Mouse (Mus musculus) urinary bladder, adult 2 months (tissue): ENCODE measurements around the gene Scmh1. TPM values are rescaled to one million over a fixed set of nuclear protein-coding genes. Genes with fewer than 3 reads are reported as not detected.

Source experiments
- DNase-seq: peaks from one replicate; pipeline ENCODE4 v3.0.0; 2022; ENCODE audit warnings: low spot score
- polyA plus RNA-seq: library from polyadenylated mRNA; depleted of rRNA; stranded (reverse); fragments of >200 nt; gene quantifications from 2 replicates; pipeline ENCODE4 v1.2.3, GENCODE M21; 2012; rRNA removed

Scmh1 gene
- polyA plus RNA-seq, 1 experiment: 98.1 TPM

DNA sequence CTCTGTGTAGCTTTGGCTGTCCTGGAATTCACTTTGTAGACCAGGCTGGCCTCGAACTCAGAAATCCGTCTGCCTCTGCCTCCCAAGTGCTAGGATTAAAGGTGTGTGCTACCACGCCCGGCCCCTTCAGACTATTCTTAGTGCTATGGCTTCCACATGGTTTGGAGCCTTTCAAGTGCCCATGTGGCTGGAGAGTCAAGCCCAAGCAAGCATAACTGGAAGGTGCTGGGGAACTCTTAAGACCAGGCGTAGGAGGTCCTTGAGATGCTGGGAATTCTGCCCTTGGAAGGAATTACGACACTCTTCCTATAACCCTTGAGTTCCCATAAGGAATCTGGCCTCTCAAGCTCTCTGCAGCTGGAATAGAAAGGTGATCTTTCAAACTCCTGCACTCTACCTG lies 151.5 kb downstream of the Scmh1 start:
- DNase-seq: no peak

DNA sequence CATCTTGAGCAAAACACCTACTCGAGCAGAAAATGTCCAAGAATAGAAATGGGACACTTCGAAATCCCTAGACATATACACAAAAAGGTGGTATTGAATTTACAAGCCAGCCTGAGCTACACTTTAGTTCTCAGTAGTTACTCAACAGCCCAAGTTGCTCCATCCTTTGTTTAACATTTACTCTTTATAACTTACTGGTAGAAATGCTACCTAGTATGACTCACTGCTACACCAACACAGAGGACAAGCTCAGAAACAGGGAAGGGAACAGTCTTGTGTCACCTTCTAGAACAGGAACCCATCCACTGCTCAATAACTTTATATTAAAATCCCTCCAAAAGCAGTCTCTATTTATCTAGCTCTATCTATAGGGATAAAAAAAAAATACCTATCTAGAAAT lies 160.6 kb downstream of the Scmh1 start:
- DNase-seq: no peak

DNA sequence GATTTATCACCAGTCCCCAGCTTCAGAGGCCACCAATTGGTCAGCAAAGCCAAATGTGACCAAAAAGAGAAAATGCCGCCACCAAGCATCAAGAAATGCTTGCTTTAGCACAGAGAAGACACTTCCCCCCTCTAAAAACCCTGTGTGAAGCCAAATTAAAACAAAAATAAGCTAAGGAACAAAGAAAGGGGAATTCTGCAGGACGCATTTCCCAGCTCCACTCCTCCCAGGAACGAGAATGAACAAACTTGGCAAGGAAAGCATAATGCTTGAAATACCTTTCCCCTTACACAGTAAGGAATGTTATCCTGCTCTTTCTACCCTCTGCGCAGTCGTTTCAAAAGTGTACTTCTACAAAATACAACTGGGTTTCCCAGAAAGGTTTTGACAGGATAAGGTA lies 162.9 kb downstream of the Scmh1 start:
- DNase-seq: no peak

DNA sequence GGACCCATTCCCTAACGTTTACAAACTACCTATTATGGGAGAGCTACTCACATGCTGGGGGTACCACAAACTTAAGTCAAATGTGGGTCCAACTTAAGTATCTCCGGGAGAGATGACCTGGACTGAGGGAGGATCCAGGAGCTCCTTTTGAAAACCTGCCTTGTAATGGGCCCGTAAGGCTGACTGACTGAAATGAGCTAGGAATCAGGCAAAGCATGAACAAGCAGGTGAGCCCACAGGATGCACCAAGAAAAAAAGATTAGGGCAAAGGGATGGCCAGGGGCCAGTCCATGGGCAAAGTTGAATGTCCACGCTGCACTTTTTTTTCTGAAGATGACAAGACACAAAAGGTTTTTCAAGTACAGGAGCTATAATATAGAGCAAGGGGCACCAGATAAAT lies 163.9 kb downstream of the Scmh1 start:
- no peak for DNase-seq

DNA sequence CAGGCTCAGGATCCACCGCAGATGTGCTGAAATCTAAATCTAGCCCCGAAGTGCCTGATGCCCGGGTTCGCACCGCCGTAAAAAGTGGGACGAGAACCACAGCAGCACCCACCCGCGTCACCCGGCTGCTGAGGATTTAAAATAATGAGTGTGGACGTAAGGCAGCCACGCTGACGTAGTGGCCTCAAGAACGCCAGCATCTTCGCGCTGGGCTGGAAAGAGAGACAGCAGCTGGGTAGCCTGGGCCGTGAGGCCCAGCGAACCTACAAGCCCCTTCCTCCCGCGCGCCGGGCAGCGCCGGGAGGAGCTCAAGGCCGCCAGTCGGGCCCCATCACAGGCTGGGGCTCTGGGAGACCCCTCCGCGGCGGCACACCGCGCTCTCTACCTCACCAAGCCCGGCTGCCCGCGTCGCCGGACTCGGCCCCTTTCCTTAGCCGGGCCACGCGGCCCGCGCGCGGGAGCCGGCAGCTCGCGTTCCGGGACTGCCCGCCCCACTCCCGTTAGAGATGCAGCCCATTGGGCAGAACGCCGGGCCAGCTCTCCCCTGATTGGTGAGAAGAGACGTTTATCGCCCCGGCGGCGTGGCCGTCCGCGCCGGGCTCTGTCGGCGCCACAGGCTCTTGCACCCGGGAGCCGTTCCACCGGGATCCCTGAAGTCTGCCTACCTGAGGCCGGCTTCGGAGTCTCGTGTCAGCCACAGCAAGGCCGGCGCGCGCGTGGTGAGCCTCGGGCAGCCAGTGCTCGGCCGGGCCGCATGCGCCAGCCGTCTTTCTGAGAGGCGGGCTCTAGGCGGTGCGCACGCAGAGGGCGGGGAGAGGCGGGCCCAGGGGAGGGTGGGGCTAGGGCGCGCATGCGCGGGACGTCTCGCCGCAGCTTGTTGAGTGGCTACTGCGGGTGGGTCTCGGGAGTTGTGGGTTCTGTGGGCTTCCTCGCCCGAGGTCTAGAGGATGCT lies 164.7 kb downstream of the Scmh1 start, which contains the start of gene Ctps:
Gene Ctps (minus strand): TSS at position 791 of the 952 bp plus-strand sequence.
- peak; percentile 97 for DNase-seq

DNA sequence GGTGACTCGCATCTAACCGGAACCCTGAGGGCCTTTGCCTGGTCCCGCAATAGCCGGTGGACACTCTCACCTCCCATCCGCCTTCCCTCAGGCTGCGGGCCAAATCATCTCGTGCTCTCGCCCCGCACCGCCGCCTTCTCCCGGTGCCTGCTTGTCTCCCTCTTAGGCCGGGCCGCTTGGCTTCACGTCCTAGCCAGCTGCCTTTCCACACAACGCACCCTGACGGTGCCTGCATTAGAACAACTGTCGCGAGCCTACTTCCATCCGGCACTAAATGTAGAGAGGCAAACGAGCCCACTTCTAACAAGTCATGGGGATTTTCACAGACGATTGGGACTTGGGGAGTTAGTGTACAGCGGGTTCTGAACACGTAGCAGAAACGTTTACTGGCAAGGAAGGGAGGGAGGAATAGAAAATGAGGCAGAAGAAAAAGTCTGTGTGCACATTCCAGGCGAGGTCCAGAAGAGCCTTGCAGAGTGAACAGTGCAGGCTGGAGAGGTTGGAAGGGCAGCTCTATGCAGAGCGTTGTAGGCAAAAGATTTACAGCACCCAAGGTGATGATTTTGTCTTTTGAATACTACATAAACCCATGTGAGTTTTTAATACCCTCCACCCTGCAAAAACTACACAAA lies 165.5 kb downstream of the Scmh1 start:
- DNase-seq: no peak

DNA sequence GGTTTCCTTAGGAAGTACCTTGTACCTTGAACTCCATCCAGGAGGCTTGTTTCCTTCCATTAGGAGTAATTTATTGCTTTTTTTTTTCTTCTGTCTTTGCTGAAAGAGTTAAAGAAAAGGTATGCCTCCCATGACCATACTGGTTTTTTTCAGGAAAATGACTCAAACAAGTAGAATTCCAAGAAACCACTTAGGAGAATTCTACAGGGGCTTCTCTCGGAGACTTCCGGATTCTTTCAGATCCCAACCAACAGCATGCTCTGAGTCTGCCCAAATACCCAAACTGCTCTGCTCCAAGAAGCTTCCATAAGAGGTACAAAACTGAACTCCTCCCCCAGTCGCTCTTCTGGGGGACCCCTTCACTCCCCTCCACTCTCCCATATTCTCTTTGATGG lies 166.0 kb downstream of the Scmh1 start:
- no peak for DNase-seq

- DNase-seq: no peak
These were observed 166.6 kb downstream of the Scmh1 start for GRCm38 (mm10) chr4:120571691-120572090.

Other genes starting within 250 kb of the Scmh1 start
- gene Edn2, start 244.1 kb upstream of the Scmh1 start, polyA plus RNA-seq: 0.10 and 0.24 TPM in 2 replicates
- 2.2 and 2.6 TPM in 2 replicates for gene Foxo6, start 117.9 kb upstream of the Scmh1 start, polyA plus RNA-seq
- gene Slfnl1, start 127.0 kb downstream of the Scmh1 start, polyA plus RNA-seq: 0.11 TPM in 1 of 2 replicates, not detected in the other
- gene Ctps, start 165.0 kb downstream of the Scmh1 start, polyA plus RNA-seq: 50.6 and 55.6 TPM in 2 replicates
- gene Gm8439, start 183.5 kb downstream of the Scmh1 start, polyA plus RNA-seq: not detected in 2 replicates